Mouse (Mus musculus) kidney, embryonic 14.5 days (tissue): ENCODE data around the gene Reg4. TPM values are rescaled to one million over a fixed set of nuclear protein-coding genes. Genes with fewer than 3 reads are reported as not detected.

Source experiments
- ATAC-seq: fragments of 200-750 bp; cut with Nextera tagmentation; 2 replicates; pipeline ENCODE4 v1.8.0; 2017; ENCODE audit warnings: moderate number of reproducible peaks, mild to moderate bottlenecking, moderate TSS enrichment, moderate library complexity; ENCODE audit not compliant: low FRiP score, low TSS enrichment
- H3K27ac ChIP-seq: fragments of 300-500 bp; sonication (generic); 2 replicates; pipeline ENCODE4 v1.5.1; 2014; ENCODE audit warnings: low read depth, mild to moderate bottlenecking, low read length, moderate library complexity, mixed read lengths
- H3K27me3 ChIP-seq: fragments of 300-500 bp; sonication (generic); 2 replicates; pipeline ENCODE4 v1.6.1; 2014; ENCODE audit warnings: mild to moderate bottlenecking, low read length; ENCODE audit not compliant: control insufficient read depth, insufficient read depth
- H3K36me3 ChIP-seq: fragments of 300-500 bp; sonication (generic); 2 replicates; pipeline ENCODE4 v1.6.1; 2014; ENCODE audit warnings: low read length, mixed read lengths; ENCODE audit not compliant: control insufficient read depth, insufficient read depth
- H3K4me1 ChIP-seq: fragments of 300-500 bp; sonication (generic); 2 replicates; pipeline ENCODE4 v1.6.1; 2014; ENCODE audit warnings: low read length, mixed read lengths; ENCODE audit not compliant: control insufficient read depth, insufficient read depth
- H3K4me2 ChIP-seq: fragments of 300-500 bp; sonication (generic); replicated peaks from 2 replicates; pipeline ENCODE4 v1.6.1; 2014; ENCODE audit warnings: low read depth, mild to moderate bottlenecking, low read length
- H3K4me3 ChIP-seq: fragments of 300-500 bp; sonication (generic); 2 replicates; pipeline ENCODE4 v1.5.1; 2014; ENCODE audit warnings: mild to moderate bottlenecking, low read length
- H3K9ac ChIP-seq: fragments of 300-500 bp; sonication (generic); 2 replicates; pipeline ENCODE4 v1.6.1; 2014; ENCODE audit warnings: low read depth, mild to moderate bottlenecking, low read length, moderate library complexity
- H3K9me3 ChIP-seq: fragments of 300-500 bp; sonication (generic); 2 replicates; pipeline ENCODE4 v1.6.1; 2016; ENCODE audit warnings: low read length; ENCODE audit not compliant: control insufficient read depth
- WGBS: fragments of 180-500 bp; shearing (Covaris S2); extraction: QIAGEN DNeasy Blood & Tissue Kit; methylation state at CpG from one replicate; pipeline ENCODE4 v1.1.7; 2014; 5-methylcytosine and 5-hydroxymethylcytosine counted together
- polyA plus RNA-seq: library from polyadenylated mRNA; unstranded; fragments of >200 nt; fragmentation: Nextera tagmentation; extraction: Ambion mirVana; gene quantifications from 2 replicates; pipeline ENCODE4 v1.2.1, GENCODE M21; 2014

Reg4 gene
- polyA plus RNA-seq, 1 experiment from 2014 or later = not detected

- Histone ChIP-seq H3K27me3 (no peaks in the 10 kb centered on the region), H3K9ac (no peak overlapping the region), H3K4me2 (no peak overlapping the region), H3K9me3 (no peaks in the 10 kb centered on the region), H3K36me3 (no peaks in the 10 kb centered on the region), H3K4me1 (no peaks in the 10 kb centered on the region), H3K4me3 (no peak overlapping the region), H3K27ac (no peak overlapping the region)
- no peak for ATAC-seq
- WGBS = 94% methylated on average over 4 of the region's 4 CpGs
Observed at GRCm38 (mm10) chr3:98261415-98261814, 39.5 kb downstream of the Reg4 start.

GRCm38 (mm10) chr3:98262133-98262532 lies 40.2 kb downstream of the Reg4 start:
- Histone ChIP-seq H3K4me2 (no peak overlapping the region), H3K36me3 (no peaks in the 10 kb centered on the region), H3K27ac (no peak overlapping the region), H3K4me3 (no peak overlapping the region), H3K9ac (no peak overlapping the region), H3K9me3 (no peaks in the 10 kb centered on the region), H3K4me1 (0 out of 2 replicates have a peak, but pooled peaks cover 5% of the 10 kb centered on the region), H3K27me3 (no peaks in the 10 kb centered on the region)
- no peak for ATAC-seq
- 88% methylated on average over 2 of the region's 2 CpGs for WGBS

GRCm38 (mm10) chr3:98267249-98267651 lies 45.3 kb downstream of the Reg4 start:
- peak overlapping the region; percentile 19; the same call in 1 of the 2 replicates for H3K4me2 ChIP-seq
- no peaks in the 10 kb centered on the region for H3K27me3 ChIP-seq
- no peak overlapping the region for H3K27ac ChIP-seq
- peak; percentile 70 for ATAC-seq
- WGBS = 18% methylated on average over 6 of the region's 6 CpGs
- H3K36me3 ChIP-seq = no peaks in the 10 kb centered on the region
- no peak overlapping the region for H3K9ac ChIP-seq
- no peak overlapping the region for H3K4me3 ChIP-seq
- H3K9me3 ChIP-seq = no peaks in the 10 kb centered on the region
- H3K4me1 ChIP-seq = peaks cover 9% of the 10 kb centered on the region; the same call in 1 of the 2 replicates

- ATAC-seq = peak; percentile 57
- Histone ChIP-seq H3K9me3 (no peaks in the 10 kb centered on the region), H3K27ac (no peak overlapping the region), H3K4me2 (no peak overlapping the region), H3K36me3 (no peaks in the 10 kb centered on the region), H3K27me3 (no peaks in the 10 kb centered on the region), H3K4me1 (no peaks in the 10 kb centered on the region), H3K9ac (no peak overlapping the region), H3K4me3 (no peak overlapping the region)
- 50% methylated on average over 11 of the region's 11 CpGs for WGBS
Observed at GRCm38 (mm10) chr3:98273623-98274398, 51.9 kb downstream of the Reg4 start.

- Histone ChIP-seq H3K4me2 (no peak overlapping the region), H3K4me1 (peaks cover 10% of the 10 kb centered on the region), H3K4me3 (no peak overlapping the region), H3K9me3 (no peaks in the 10 kb centered on the region), H3K36me3 (no peaks in the 10 kb centered on the region), H3K27me3 (no peaks in the 10 kb centered on the region), H3K9ac (no peak overlapping the region), H3K27ac (no peak overlapping the region)
- 38% methylated on average over 4 of the region's 4 CpGs for WGBS
- ATAC-seq = no peak
Observed at GRCm38 (mm10) chr3:98279682-98280081, 57.7 kb downstream of the Reg4 start.

GRCm38 (mm10) chr3:98280204-98280932 lies 58.4 kb downstream of the Reg4 start, which contains the start of gene Hmgcs2:
Gene Hmgcs2, plus strand, starts transcription at chr3:98280435.
- Histone ChIP-seq H3K4me3 (no peak within 1 kb of the TSS), H3K4me1 (peaks cover 10% of the 10 kb centered on the region), H3K9ac (no peak within 1 kb of the TSS), H3K9me3 (no peaks in the 10 kb centered on the region), H3K27ac (no peak within 1 kb of the TSS), H3K27me3 (no peaks in the 10 kb centered on the region), H3K4me2 (no peak within 1 kb of the TSS; the same call in 1 of the 2 replicates), H3K36me3 (no peaks in the 10 kb centered on the region)
- ATAC-seq = peak; percentile 58
- WGBS = 66% methylated on average over 14 of the region's 14 CpGs

- Histone ChIP-seq H3K27ac (no peak overlapping the region), H3K4me1 (peaks cover 10% of the 10 kb centered on the region), H3K9ac (no peak overlapping the region), H3K4me3 (no peak overlapping the region), H3K9me3 (no peaks in the 10 kb centered on the region), H3K27me3 (no peaks in the 10 kb centered on the region), H3K4me2 (no peak overlapping the region; the same call in 1 of the 2 replicates), H3K36me3 (no peaks in the 10 kb centered on the region)
- ATAC-seq = peak; percentile 79
- 37% methylated on average over 12 of the region's 12 CpGs for WGBS
Observed at GRCm38 (mm10) chr3:98280933-98281678, 59.1 kb downstream of the Reg4 start.

- no peaks in the 10 kb centered on the region for H3K27me3 ChIP-seq
- peaks cover 10% of the 10 kb centered on the region for H3K4me1 ChIP-seq
- H3K9me3 ChIP-seq = no peaks in the 10 kb centered on the region
- no peak overlapping the region for H3K4me3 ChIP-seq
- no peaks in the 10 kb centered on the region for H3K36me3 ChIP-seq
- no peak overlapping the region for H3K27ac ChIP-seq
- 93% methylated on average over 8 of the region's 8 CpGs for WGBS
- ATAC-seq = no peak
- no peak overlapping the region for H3K9ac ChIP-seq
- no peak overlapping the region for H3K4me2 ChIP-seq
Observed at GRCm38 (mm10) chr3:98282422-98282821, 60.5 kb downstream of the Reg4 start.
